In the genomic region with DNA sequence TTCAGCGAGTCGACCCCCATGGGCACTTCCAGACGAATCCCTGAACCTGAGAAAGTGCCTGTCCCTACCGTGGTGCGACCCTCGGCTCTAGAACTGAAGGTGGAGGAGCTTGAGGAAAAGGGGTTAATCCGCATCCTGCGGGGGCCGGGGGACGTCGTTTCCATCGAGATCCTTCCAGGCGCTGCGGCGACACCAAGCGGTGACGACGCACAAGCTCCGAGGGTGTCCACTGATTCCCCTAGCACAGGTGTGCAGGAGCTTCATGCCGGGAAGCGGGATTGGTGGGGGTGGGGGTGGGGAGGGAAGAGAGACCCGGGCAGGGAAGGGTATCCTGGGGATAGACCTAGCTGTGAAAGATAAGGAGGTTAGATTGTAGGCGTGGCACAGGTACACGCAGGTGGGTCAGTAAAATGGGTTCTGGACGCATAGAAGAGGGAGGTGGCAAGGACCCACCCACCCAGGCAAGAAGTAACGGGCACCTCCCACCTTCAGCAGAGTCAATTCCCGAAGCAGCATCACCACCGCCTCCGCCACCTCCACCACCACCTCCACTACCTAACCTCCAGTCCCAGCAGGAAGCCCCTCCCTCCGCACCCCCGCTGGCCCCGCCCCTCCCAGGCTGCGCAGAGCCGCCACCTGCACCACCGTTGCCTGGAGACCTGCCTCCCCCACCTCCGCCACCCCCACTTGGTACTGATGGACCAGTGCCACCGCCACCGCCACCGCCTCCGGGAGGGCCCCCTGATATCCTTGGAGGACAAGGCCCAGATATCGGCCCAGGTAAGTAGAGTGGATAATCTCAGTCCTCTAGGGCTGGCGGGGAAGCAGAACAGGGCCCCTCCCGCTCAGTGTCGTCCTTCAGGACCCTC, we compare ENCODE assay signal across 8 mouse cellular contexts. TPM values are rescaled to one million over a fixed set of nuclear protein-coding genes. Genes with fewer than 3 reads are reported as not detected.
DNase-seq lines count a peak whose midpoint lies in the region; ATAC-seq and TF ChIP-seq lines count a peak whose summit lies in the region.

No protein-coding gene starts in this region.

- no peak overlapping the region for H3K4me3 ChIP-seq in heart, adult 2 months
- no peak overlapping the region for H3K4me3 ChIP-seq in embryonic fibroblast, embryonic 13.5 days (ENCODE audit: insufficient read depth, low read length)
- H3K4me3 ChIP-seq in intestine, postnatal 0 days (ENCODE audit: low read depth, low read length) = peak overlapping the region; percentile 18; the same call in 1 of the 2 replicates
- peak overlapping the region; percentile 28 for H3K4me3 ChIP-seq in midbrain, embryonic 13.5 days (replicated peaks)

- ATAC-seq in intestine, postnatal 0 days = peak; percentile 26; the same call in 1 of the 2 replicates
- ATAC-seq in midbrain, embryonic 13.5 days = peak; percentile 64

- no peak for TF ChIP-seq EP300 in heart, adult 2 months (IDR thresholded peaks at IDR 0.05; ENCODE audit: insufficient read depth, low read depth, low read length)

- WGBS in heart, adult 2 months = 38% methylated on average over 39 of the region's 44 CpGs
- 15% methylated on average over 44 of the region's 44 CpGs for WGBS in intestine, postnatal 0 days
- 4% methylated on average over 44 of the region's 44 CpGs for WGBS in midbrain, embryonic 13.5 days

- peak overlapping the region; percentile 46 for H3K4me2 ChIP-seq in intestine, postnatal 0 days (replicated peaks; ENCODE audit: low read depth)
- H3K4me2 ChIP-seq in midbrain, embryonic 13.5 days (replicated peaks) = peak overlapping the region; percentile 54

- DNase-seq in heart, adult 2 months = peak in 1 of 2 experiments; percentile 23
- DNase-seq in heart, postnatal 36 days = no peak
- DNase-seq in Muller cell, postnatal 12 days (ENCODE audit: inconsistent ontology term) = peak; percentile 43
- no peak for DNase-seq in urinary bladder, adult 2 months (ENCODE audit: low spot score)
- DNase-seq in gastrocnemius, postnatal 25 days = no peak

- no peaks in the 10 kb centered on the region for H3K9me3 ChIP-seq in intestine, postnatal 0 days (ENCODE audit: control insufficient read depth)
- no peaks in the 10 kb centered on the region for H3K9me3 ChIP-seq in midbrain, embryonic 13.5 days

- no peak overlapping the region for H3K27ac ChIP-seq in heart, adult 2 months
- no peak overlapping the region for H3K27ac ChIP-seq in embryonic fibroblast, embryonic 13.5 days (ENCODE audit: insufficient read depth, low read length)
- no peak overlapping the region for H3K27ac ChIP-seq in intestine, postnatal 0 days (ENCODE audit: low read depth, low read length)
- H3K27ac ChIP-seq in midbrain, embryonic 13.5 days = no peak overlapping the region

- no peaks in the 10 kb centered on the region; the same call in 1 of the 2 replicates for H3K27me3 ChIP-seq in heart, adult 2 months (ENCODE audit: control insufficient read depth, insufficient read depth, low read length)
- peaks cover 38% of the 10 kb centered on the region for H3K27me3 ChIP-seq in intestine, postnatal 0 days (replicated peaks; ENCODE audit: control insufficient read depth, insufficient read depth, low read length)
- peaks cover 93% of the 10 kb centered on the region for H3K27me3 ChIP-seq in midbrain, embryonic 13.5 days

- no peaks in the 10 kb centered on the region for H3K4me1 ChIP-seq in heart, adult 2 months (ENCODE audit: control insufficient read depth, insufficient read depth, low read length)
- no peaks in the 10 kb centered on the region for H3K4me1 ChIP-seq in embryonic fibroblast, embryonic 13.5 days (ENCODE audit: control insufficient read depth, insufficient read depth, low read length)
- no peaks in the 10 kb centered on the region for H3K4me1 ChIP-seq in intestine, postnatal 0 days (replicated peaks; ENCODE audit: control insufficient read depth, insufficient read depth, low read length)
- peaks cover 13% of the 10 kb centered on the region for H3K4me1 ChIP-seq in midbrain, embryonic 13.5 days (replicated peaks)

- H3K9ac ChIP-seq in heart, adult 2 months (ENCODE audit: low read depth, low read length) = no peak overlapping the region
- H3K9ac ChIP-seq in intestine, postnatal 0 days (ENCODE audit: low read depth, low read length) = no peak overlapping the region
- peak overlapping the region; percentile 40 for H3K9ac ChIP-seq in midbrain, embryonic 13.5 days (replicated peaks)

- TF ChIP-seq POLR2A in heart, adult 2 months (IDR thresholded peaks at IDR 0.05; ENCODE audit: insufficient read depth, low read depth, low read length) = no peak
- no peak for TF ChIP-seq POLR2A in embryonic fibroblast, embryonic 13.5 days (IDR thresholded peaks at IDR 0.05; ENCODE audit: low read depth, low read length)

- H3K79me2 ChIP-seq in heart, adult 2 months (replicated peaks; ENCODE audit: control insufficient read depth, insufficient read depth, low read length) = no peaks in the 10 kb centered on the region

- TF ChIP-seq CTCF in heart, adult 2 months (IDR thresholded peaks at IDR 0.05) = peak; percentile 49
- peak; percentile 58; the same call in 1 of the 2 replicates for TF ChIP-seq CTCF in embryonic fibroblast, embryonic 13.5 days (IDR thresholded peaks at IDR 0.05; ENCODE audit: borderline replicate concordance, insufficient read depth, low read length)
- TF ChIP-seq CTCF in intestine, postnatal 0 days (IDR thresholded peaks at IDR 0.05; ENCODE audit: low read depth) = peak; percentile 68

- no peaks in the 10 kb centered on the region for H3K36me3 ChIP-seq in heart, adult 2 months (ENCODE audit: control insufficient read depth, insufficient read depth, low read length)
- H3K36me3 ChIP-seq in intestine, postnatal 0 days (ENCODE audit: control insufficient read depth, insufficient read depth) = no peaks in the 10 kb centered on the region
- H3K36me3 ChIP-seq in midbrain, embryonic 13.5 days = peaks cover 12% of the 10 kb centered on the region; the same call in 1 of the 2 replicates

- intact Hi-C loops in heart, adult 2 months (cut with DNase I) = no loop called here
- intact Hi-C loops in heart, postnatal 36 days (cut with DNase I) = no loop called here

RNA-seq across cellular contexts. Expression of gene 1700023F06Rik, which starts 15.2 kb away (rescaled TPM):
- total RNA-seq in heart, adult 2 months (2021) = not detected
- 0.21 TPM in 1 of 2 replicates, not detected in the other for polyA plus RNA-seq in heart, adult 2 months (2012; rRNA removed)
- total RNA-seq in heart, postnatal 36 days (2021) = not detected
- polyA plus RNA-seq in embryonic fibroblast, embryonic 13.5 days (2011; ENCODE audit: insufficient read length, low read depth, missing spikeins) = 0.68 TPM in 1 of 2 replicates, not detected in the other
- 0.35 and 0.77 TPM in 2 replicates for polyA plus RNA-seq in intestine, postnatal 0 days (2015; fragmentation: Nextera tagmentation; extraction: Ambion mirVana)
- polyA plus RNA-seq in midbrain, embryonic 13.5 days (2015; fragmentation: Nextera tagmentation; extraction: Ambion mirVana) = 0.70 and 0.71 TPM in 2 replicates
- 1.3 and 3.3 TPM in 2 replicates for polyA plus RNA-seq in urinary bladder, adult 2 months (2012; rRNA removed)
- total RNA-seq in gastrocnemius, postnatal 25 days (2021) = not detected

RNA-seq across cellular contexts. Expression of gene Fmnl1, which starts 22.3 kb away (rescaled TPM):
- total RNA-seq in heart, adult 2 months (2021) = 10 to 100 TPM; 12.1 to 14.5 TPM
- polyA plus RNA-seq in heart, adult 2 months (2012; rRNA removed) = 12.8 and 14.2 TPM in 2 replicates
- total RNA-seq in heart, postnatal 36 days (2021) = 10 to 100 TPM; 12.4 to 20.9 TPM
- 1.1 TPM in 1 of 2 replicates, not detected in the other for polyA plus RNA-seq in embryonic fibroblast, embryonic 13.5 days (2011; ENCODE audit: insufficient read length, low read depth, missing spikeins)
- 0.80 and 1.0 TPM in 2 replicates for polyA plus RNA-seq in intestine, postnatal 0 days (2015; fragmentation: Nextera tagmentation; extraction: Ambion mirVana)
- polyA plus RNA-seq in midbrain, embryonic 13.5 days (2015; fragmentation: Nextera tagmentation; extraction: Ambion mirVana) = 1.7 and 3.7 TPM in 2 replicates
- 6.4 and 6.6 TPM in 2 replicates for polyA plus RNA-seq in urinary bladder, adult 2 months (2012; rRNA removed)
- 1 to 10 TPM; 4.7 to 4.9 TPM for total RNA-seq in gastrocnemius, postnatal 25 days (2021)

RNA-seq across cellular contexts. Expression of gene Spata32, which starts 25.0 kb away (rescaled TPM):
- total RNA-seq in heart, adult 2 months (2021) = not detected
- not detected in 2 replicates for polyA plus RNA-seq in heart, adult 2 months (2012; rRNA removed)
- total RNA-seq in heart, postnatal 36 days (2021) = not detected
- not detected in 2 replicates for polyA plus RNA-seq in embryonic fibroblast, embryonic 13.5 days (2011; ENCODE audit: insufficient read length, low read depth, missing spikeins)
- polyA plus RNA-seq in intestine, postnatal 0 days (2015; fragmentation: Nextera tagmentation; extraction: Ambion mirVana) = not detected in 2 replicates
- 0.43 and 0.48 TPM in 2 replicates for polyA plus RNA-seq in midbrain, embryonic 13.5 days (2015; fragmentation: Nextera tagmentation; extraction: Ambion mirVana)
- not detected in 2 replicates for polyA plus RNA-seq in urinary bladder, adult 2 months (2012; rRNA removed)
- not detected for total RNA-seq in gastrocnemius, postnatal 25 days (2021)

Comparison
In these comparisons a context has a peak if more than half of its experiments do, and no peak if none do; other contexts are left out.
1. H3K4me3 ChIP-seq: peak in intestine, postnatal 0 days (single experiment) and midbrain, embryonic 13.5 days (single experiment); none in heart, adult 2 months (single experiment) and embryonic fibroblast, embryonic 13.5 days (single experiment).
2. Peak in every context shown above with its lines, with median percentiles within 50 percentile points of each other: CTCF ChIP-seq.